Mouse (Mus musculus) forebrain, embryonic 14.5 days (tissue): ENCODE measurements at regions not wholly inside any gene's neighbourhood (a gene's known extent, or its start where the extent isn't known, plus 50 kb on each side); places are given as distances from the start of the nearest gene placed in this dataset.
A peak's percentile ranks its signal among the peaks of the same experiment; 100 is the strongest.

Source experiments
- ATAC-seq: fragments of 200-750 bp; cut with Nextera tagmentation; 2 replicates; pipeline ENCODE4 v1.8.0; 2017; ENCODE audit warnings: mild to moderate bottlenecking, moderate library complexity
- DNase-seq: peaks from one replicate; pipeline ENCODE4 v3.0.0-alpha.2; 2015; ENCODE audit warnings: low spot score
- H3K27ac ChIP-seq: fragments of 300-500 bp; sonication (generic); 2 replicates; pipeline ENCODE4 v1.5.1; 2014; ENCODE audit warnings: low read depth, mild to moderate bottlenecking, control low read depth, low read length, moderate library complexity
- H3K27me3 ChIP-seq: fragments of 300-500 bp; sonication (generic); replicated peaks from 2 replicates; pipeline ENCODE4 v1.6.1; 2014; ENCODE audit warnings: low read length, control low read depth, mixed read lengths; ENCODE audit not compliant: control insufficient read depth, insufficient read depth
- H3K36me3 ChIP-seq: fragments of 300-500 bp; sonication (generic); 2 replicates; pipeline ENCODE4 v1.6.1; 2014; ENCODE audit warnings: low read length, control low read depth; ENCODE audit not compliant: control insufficient read depth, insufficient read depth
- H3K4me1 ChIP-seq: fragments of 300-500 bp; sonication (generic); 2 replicates; pipeline ENCODE4 v1.6.1; 2014; ENCODE audit warnings: antibody characterized with exemption, low read length, control low read depth; ENCODE audit not compliant: control insufficient read depth, insufficient read depth
- H3K4me2 ChIP-seq: fragments of 300-500 bp; sonication (generic); 2 replicates; pipeline ENCODE4 v1.6.1; 2014; ENCODE audit warnings: mild to moderate bottlenecking, control low read depth, low read length
- H3K4me3 ChIP-seq: fragments of 300-500 bp; sonication (generic); 2 replicates; pipeline ENCODE4 v1.5.1; 2014; ENCODE audit warnings: low read depth, low read length, control low read depth
- H3K9ac ChIP-seq: fragments of 300-500 bp; sonication (generic); 2 replicates; pipeline ENCODE4 v1.6.1; 2014; ENCODE audit warnings: mild to moderate bottlenecking, low read length, control low read depth, moderate library complexity
- H3K9me3 ChIP-seq: fragments of 300-500 bp; sonication (generic); replicated peaks from 2 replicates; pipeline ENCODE4 v1.6.1; 2016; ENCODE audit warnings: low read length, control low read depth, mixed read lengths; ENCODE audit not compliant: control insufficient read depth
- WGBS: fragments of 180-500 bp; shearing (Covaris S2); extraction: QIAGEN DNeasy Blood & Tissue Kit; methylation state at CpG from one replicate; pipeline ENCODE4 v1.1.7; 2014; 5-methylcytosine and 5-hydroxymethylcytosine counted together

DNA sequence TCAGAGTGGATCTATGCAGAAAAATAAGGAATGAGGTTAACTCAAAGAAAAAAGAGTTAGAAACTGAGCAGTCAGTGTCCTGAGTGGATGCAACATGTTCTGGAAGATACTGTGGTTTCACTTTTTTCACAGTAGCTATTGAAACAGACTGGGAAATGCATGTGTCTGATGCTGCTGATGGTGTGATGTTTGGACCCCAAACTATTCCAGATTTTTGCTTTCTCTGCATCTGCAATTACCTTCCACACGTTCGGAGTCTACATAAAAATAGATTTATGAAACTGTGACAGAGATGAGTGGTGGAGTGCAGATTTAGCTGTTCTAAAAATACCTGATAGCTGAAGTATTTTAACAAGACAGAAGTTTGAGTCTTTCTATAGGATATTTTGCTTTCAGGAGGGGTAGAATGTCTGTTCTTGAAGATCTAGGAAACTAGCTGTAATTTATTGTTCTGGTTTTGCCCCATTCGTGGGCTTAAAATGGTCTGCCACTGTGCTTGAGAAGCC, 545.3 kb downstream of the Stim2 start:
- Histone ChIP-seq H3K4me2 (no peak overlapping the region), H3K27ac (no peak overlapping the region), H3K36me3 (no peaks in the 10 kb centered on the region), H3K4me3 (no peak overlapping the region), H3K9me3 (no peaks in the 10 kb centered on the region), H3K9ac (no peak overlapping the region), H3K4me1 (no peaks in the 10 kb centered on the region), H3K27me3 (no peaks in the 10 kb centered on the region)
- DNase-seq, result no peak
- WGBS, result 78% methylated on average over 3 of the region's 3 CpGs
- no peak for ATAC-seq

DNA sequence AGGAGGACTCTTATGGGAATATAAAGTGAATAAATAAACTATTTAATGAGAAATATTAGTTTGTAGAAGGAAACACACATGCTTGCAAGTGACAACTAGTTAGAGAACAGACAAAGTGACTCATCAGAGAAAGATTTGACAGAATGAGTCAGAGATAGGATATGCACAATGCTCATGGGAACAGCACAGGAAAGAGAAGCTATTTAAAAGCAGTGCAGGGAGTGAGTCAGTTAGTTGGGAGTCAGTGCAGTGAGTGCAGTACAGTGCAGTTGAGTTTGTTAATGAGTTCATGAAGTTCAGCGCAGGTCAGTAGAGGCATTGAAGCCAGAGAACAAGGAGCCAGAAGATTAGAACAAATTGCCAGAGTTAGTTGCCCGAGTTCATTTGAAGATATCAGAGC, 580.2 kb downstream of the Stim2 start:
- ATAC-seq, result no peak
- 88% methylated on average over 2 of the region's 2 CpGs for WGBS
- H3K4me2 ChIP-seq, result no peak overlapping the region

DNA sequence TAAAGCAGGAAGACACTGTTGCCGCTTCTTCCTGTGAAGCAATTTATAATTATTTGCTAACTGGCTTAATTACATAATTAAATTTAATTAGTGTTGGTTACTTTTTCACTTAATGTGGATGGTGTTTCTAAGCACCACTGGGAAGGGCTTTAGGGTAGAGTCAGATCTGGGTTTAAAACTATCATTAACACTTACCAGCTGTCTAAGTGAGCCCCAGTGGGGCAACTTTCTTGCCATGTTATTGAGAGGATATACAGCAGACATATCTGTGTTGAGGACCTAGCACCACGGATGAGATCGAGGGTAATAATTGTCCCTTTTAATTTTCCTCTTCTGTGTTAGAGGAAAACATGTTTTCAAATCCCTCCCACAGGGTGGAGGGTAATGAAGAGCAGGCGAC, 581.2 kb downstream of the Stim2 start:
- no peak for DNase-seq
- no peak overlapping the region for H3K27ac ChIP-seq

More for the DNA sequence above, 580.2 kb downstream of the Stim2 start:
- H3K4me3 ChIP-seq, result no peak overlapping the region
- H3K27ac ChIP-seq, result no peak overlapping the region
- no peaks in the 10 kb centered on the region for H3K4me1 ChIP-seq
- DNase-seq, result no peak
- H3K9ac ChIP-seq, result no peak overlapping the region
- no peaks in the 10 kb centered on the region for H3K36me3 ChIP-seq
- H3K27me3 ChIP-seq, result no peaks in the 10 kb centered on the region
- H3K9me3 ChIP-seq, result no peaks in the 10 kb centered on the region

GRCm38 (mm10) chr5:54582175-54582574, 583.9 kb downstream of the Stim2 start:
- DNase-seq (no peak), ATAC-seq (no peak)
- Histone ChIP-seq H3K9ac (no peak overlapping the region), H3K27me3 (no peaks in the 10 kb centered on the region), H3K27ac (no peak overlapping the region), H3K4me1 (no peaks in the 10 kb centered on the region), H3K4me2 (no peak overlapping the region), H3K4me3 (no peak overlapping the region), H3K36me3 (no peaks in the 10 kb centered on the region), H3K9me3 (no peaks in the 10 kb centered on the region)
- 83% methylated on average over 2 of the region's 2 CpGs for WGBS

More for the DNA sequence above, 581.2 kb downstream of the Stim2 start:
- Histone ChIP-seq H3K4me2 (no peak overlapping the region), H3K36me3 (no peaks in the 10 kb centered on the region), H3K9ac (no peak overlapping the region), H3K4me3 (no peak overlapping the region), H3K27me3 (no peaks in the 10 kb centered on the region), H3K4me1 (no peaks in the 10 kb centered on the region), H3K9me3 (no peaks in the 10 kb centered on the region)
- 78% methylated on average over 4 of the region's 4 CpGs for WGBS
- no peak for ATAC-seq

GRCm38 (mm10) chr5:54588332-54589020, 590.2 kb downstream of the Stim2 start:
- H3K9ac ChIP-seq, result no peak overlapping the region
- no peaks in the 10 kb centered on the region for H3K27me3 ChIP-seq
- ATAC-seq, result no peak

DNA sequence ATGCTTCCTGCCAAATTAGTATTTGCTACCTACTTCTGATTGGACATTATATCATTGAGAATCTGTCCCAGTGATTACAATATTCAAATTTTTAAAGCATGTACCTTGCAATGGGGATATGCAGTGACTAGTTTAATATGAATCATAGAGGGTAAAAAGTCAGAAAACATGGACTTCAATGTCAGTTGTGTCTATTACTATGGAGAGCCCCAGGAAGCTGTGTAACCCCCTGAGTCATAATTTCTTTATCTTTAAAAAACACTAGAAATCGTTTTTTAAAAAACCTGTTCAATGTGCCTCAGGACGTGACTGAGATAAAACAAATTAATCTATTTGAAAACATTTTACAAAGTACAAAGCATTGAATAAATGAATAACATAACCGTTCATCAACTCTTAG, 612.7 kb downstream of the Stim2 start:
- DNase-seq (no peak), ATAC-seq (no peak)
- H3K27me3 ChIP-seq, result no peaks in the 10 kb centered on the region
- no peak overlapping the region for H3K4me2 ChIP-seq
- H3K4me3 ChIP-seq, result no peak overlapping the region
- no peak overlapping the region for H3K9ac ChIP-seq
- WGBS, result 90% methylated on average over 3 of the region's 3 CpGs
- H3K4me1 ChIP-seq, result no peaks in the 10 kb centered on the region
- H3K27ac ChIP-seq, result no peak overlapping the region
- H3K36me3 ChIP-seq, result no peaks in the 10 kb centered on the region
- no peaks in the 10 kb centered on the region for H3K9me3 ChIP-seq

More at GRCm38 (mm10) chr5:54588332-54589020, 590.2 kb downstream of the Stim2 start:
- Histone ChIP-seq H3K9me3 (no peaks in the 10 kb centered on the region), H3K27ac (no peak overlapping the region), H3K4me3 (no peak overlapping the region), H3K4me2 (no peak overlapping the region), H3K4me1 (no peaks in the 10 kb centered on the region), H3K36me3 (no peaks in the 10 kb centered on the region)
- WGBS, result 58% methylated on average over 2 of the region's 2 CpGs
- no peak for DNase-seq

DNA sequence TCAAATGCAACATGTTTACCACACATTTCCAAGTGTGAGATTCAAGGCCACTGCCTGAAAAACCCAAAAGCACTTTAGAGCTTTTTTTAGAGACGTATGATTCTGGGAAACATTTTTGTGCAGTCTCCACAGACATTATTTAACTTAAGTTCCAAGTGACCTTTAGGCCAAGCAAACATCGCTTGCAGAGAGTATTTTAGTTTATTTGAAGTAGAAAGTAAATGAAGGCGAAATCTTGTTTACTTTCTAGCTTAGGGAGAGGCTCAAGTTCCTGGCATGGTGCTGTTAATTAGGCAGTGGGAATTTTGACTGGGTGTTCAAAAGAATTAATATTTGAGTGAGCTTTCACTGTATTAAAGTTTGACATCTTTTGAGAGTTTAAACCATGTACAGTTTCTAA, 624.4 kb downstream of the Stim2 start:
- no peak for ATAC-seq
- DNase-seq, result no peak
- Histone ChIP-seq H3K27me3 (no peaks in the 10 kb centered on the region), H3K9me3 (no peaks in the 10 kb centered on the region), H3K36me3 (no peaks in the 10 kb centered on the region), H3K27ac (no peak overlapping the region), H3K4me3 (no peak overlapping the region), H3K9ac (no peak overlapping the region), H3K4me1 (no peaks in the 10 kb centered on the region), H3K4me2 (no peak overlapping the region)
- 81% methylated on average over 3 of the region's 3 CpGs for WGBS

DNA sequence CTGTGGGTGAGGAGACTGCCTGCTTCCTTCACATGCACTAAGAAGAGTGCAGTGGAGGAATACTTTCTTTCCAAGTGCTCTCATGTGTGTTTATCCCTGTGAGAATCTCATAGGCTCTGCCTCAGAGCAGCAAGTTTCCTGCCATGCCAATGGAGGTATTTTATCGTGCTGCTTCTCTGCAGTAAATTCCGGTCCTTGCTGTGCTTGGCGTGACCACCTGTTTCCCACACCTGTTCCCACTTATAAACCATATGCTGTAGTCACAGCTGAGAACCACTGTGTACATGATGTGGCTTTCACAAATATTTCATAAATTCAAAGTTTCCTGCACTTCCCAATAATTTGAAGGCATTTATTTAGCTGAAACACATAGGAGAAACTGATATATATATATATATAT, 634.0 kb downstream of the Stim2 start:
- no peak overlapping the region for H3K9ac ChIP-seq
- WGBS, result 75% methylated on average over 3 of the region's 3 CpGs
- H3K4me2 ChIP-seq, result no peak overlapping the region
- no peaks in the 10 kb centered on the region for H3K4me1 ChIP-seq
- no peak overlapping the region for H3K27ac ChIP-seq
- H3K36me3 ChIP-seq, result no peaks in the 10 kb centered on the region
- H3K9me3 ChIP-seq, result no peaks in the 10 kb centered on the region
- ATAC-seq (no peak), DNase-seq (peak; percentile 13)
- no peak overlapping the region for H3K4me3 ChIP-seq
- H3K27me3 ChIP-seq, result no peaks in the 10 kb centered on the region
